Mouse (Mus musculus) embryonic facial prominence, embryonic 13.5 days (tissue): ENCODE data around the gene Col3a1. TPM values are rescaled to one million over a fixed set of nuclear protein-coding genes. Genes with fewer than 3 reads are reported as not detected.
A peak's percentile ranks its signal among the peaks of the same experiment; 100 is the strongest.

ENCODE experiments used
- ATAC-seq: fragments of 200-750 bp; cut with Nextera tagmentation; 2 replicates; pipeline ENCODE4 v1.8.0; 2017; ENCODE audit warnings: low read depth; ENCODE audit not compliant: insufficient number of reproducible peaks, insufficient read depth, low FRiP score, low TSS enrichment
- H3K27ac ChIP-seq: fragments of 300-500 bp; sonication (generic); 2 replicates; pipeline ENCODE4 v1.5.1; 2015; ENCODE audit warnings: moderate library complexity, mild to moderate bottlenecking, inconsistent platforms
- H3K27me3 ChIP-seq: fragments of 300-500 bp; sonication (generic); 2 replicates; pipeline ENCODE4 v1.6.1; 2015; ENCODE audit warnings: mild to moderate bottlenecking, inconsistent platforms
- H3K36me3 ChIP-seq: fragments of 300-500 bp; sonication (generic); 2 replicates; pipeline ENCODE4 v1.6.1; 2015; ENCODE audit warnings: mild to moderate bottlenecking, inconsistent platforms
- H3K4me1 ChIP-seq: fragments of 300-500 bp; sonication (generic); 2 replicates; pipeline ENCODE4 v1.6.1; 2015; ENCODE audit warnings: inconsistent platforms
- H3K4me2 ChIP-seq: fragments of 300-500 bp; sonication (generic); 2 replicates; pipeline ENCODE4 v1.6.1; 2015; ENCODE audit warnings: moderate library complexity, mild to moderate bottlenecking, inconsistent platforms
- H3K4me3 ChIP-seq: fragments of 300-500 bp; sonication (generic); 2 replicates; pipeline ENCODE4 v1.5.1; 2015; ENCODE audit warnings: mild to moderate bottlenecking, inconsistent platforms
- H3K9ac ChIP-seq: fragments of 300-500 bp; sonication (generic); 2 replicates; pipeline ENCODE4 v1.6.1; 2015; ENCODE audit warnings: mild to moderate bottlenecking, inconsistent platforms
- H3K9me3 ChIP-seq: fragments of 300-500 bp; sonication (generic); 2 replicates; pipeline ENCODE4 v1.6.1; 2016; ENCODE audit warnings: inconsistent platforms
- WGBS: fragments of 180-500 bp; shearing (Covaris S2); methylation state at CpG from one replicate; pipeline ENCODE4 v1.1.7; 2015; ENCODE audit warnings: mixed read lengths; 5-methylcytosine and 5-hydroxymethylcytosine counted together
- polyA plus RNA-seq: library from polyadenylated mRNA; unstranded; fragments of >200 nt; fragmentation: Nextera tagmentation; extraction: Ambion mirVana; gene quantifications from 2 replicates; pipeline ENCODE4 v1.2.1, GENCODE M21; 2015

The Col3a1 gene
- polyA plus RNA-seq, 1 experiment from 2014 or later = 1,479 TPM

DNA sequence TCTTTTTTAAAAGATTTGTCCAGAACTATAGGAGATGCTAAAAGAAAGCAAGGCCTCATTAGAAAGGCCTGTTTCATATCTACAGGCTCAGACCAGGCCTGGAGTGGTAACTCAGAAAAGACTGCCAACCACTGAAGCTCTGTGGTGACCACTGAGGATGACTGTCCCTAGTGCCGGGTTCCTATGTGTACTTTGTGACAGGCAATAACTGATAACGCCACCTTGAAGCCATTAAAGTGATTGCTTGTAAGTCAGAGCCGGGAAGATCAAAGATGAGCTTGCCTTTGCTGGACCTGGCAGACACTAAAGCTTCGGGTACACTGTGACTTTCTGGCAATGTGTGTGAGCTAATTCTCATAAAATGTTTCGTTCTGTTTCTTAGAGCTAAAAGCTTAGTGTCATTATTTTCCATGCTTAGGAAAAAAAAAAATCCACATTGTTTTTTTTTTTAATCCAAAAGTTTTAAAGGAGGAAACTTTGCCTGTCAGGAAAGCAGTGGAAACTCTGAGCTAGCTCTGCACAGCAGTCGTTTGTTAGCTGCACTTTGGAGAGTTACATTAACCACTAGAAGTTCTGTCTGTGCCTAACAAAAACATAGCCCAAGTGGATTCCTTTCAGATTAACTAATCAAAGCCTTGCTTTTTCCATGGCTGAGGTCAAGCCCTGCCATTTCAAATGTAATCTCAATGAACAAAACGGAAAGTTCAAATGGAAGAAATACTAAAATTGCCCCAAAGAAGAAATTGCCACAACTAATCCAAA, 4.6 kb downstream of the Col3a1 start:
- Histone ChIP-seq H3K27me3 (no peaks in the 10 kb centered on the region), H3K4me2 (peak overlapping the region; percentile 55), H3K9me3 (no peaks in the 10 kb centered on the region), H3K36me3 (peaks cover 12% of the 10 kb centered on the region), H3K27ac (peak overlapping the region; percentile 84), H3K4me1 (peaks cover 18% of the 10 kb centered on the region), H3K9ac (peak overlapping the region; percentile 64), H3K4me3 (peak overlapping the region; percentile 27)
- 13% methylated on average over 7 of the region's 7 CpGs for WGBS
- ATAC-seq = no peak

DNA sequence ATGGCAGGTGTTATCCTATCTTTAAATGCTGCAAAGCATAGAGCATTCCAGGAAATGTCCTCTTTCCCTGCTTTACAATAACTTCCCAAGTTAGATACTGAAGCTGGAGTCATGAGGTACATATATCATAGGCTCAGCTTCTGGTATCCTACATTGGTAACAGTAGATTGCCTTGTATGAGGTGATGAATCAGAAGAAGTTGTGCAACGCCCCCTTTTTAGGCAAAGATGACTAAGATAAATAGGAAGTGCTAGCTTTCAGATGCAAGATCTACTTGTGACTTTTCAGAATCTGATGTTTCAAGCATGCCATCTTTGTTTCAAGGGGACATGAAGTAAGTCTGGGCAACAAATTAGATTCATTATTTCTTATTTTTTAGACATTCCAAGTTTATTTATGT, 6.9 kb downstream of the Col3a1 start:
- H3K4me3 ChIP-seq = no peak overlapping the region
- ATAC-seq = no peak
- H3K9ac ChIP-seq = no peak overlapping the region
- H3K36me3 ChIP-seq = peaks cover 26% of the 10 kb centered on the region
- peaks cover 18% of the 10 kb centered on the region for H3K4me1 ChIP-seq
- no peak overlapping the region for H3K27ac ChIP-seq
- WGBS = 83% methylated on average over 1 of the region's 1 CpGs
- H3K9me3 ChIP-seq = no peaks in the 10 kb centered on the region
- H3K27me3 ChIP-seq = no peaks in the 10 kb centered on the region
- H3K4me2 ChIP-seq = no peak overlapping the region

DNA sequence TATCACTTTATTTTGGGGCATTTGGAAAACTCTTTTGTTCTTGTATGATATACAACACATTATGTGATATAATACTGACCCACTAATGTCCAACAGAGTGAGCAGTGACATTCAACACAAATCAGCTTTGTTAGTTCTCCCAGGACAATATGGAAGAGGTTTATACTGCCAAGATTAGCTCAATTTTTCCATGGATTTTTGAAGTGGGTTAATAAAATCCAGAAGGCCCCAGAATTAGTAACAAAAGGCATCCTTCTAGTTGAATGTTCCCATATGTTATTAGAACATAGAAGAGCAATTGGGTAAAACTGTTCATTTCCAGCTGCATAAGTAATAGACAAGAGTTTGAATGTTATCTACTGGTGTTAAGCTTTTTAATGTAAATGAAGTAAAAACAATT, 9.5 kb downstream of the Col3a1 start:
- Histone ChIP-seq H3K27me3 (no peaks in the 10 kb centered on the region), H3K4me3 (no peak overlapping the region), H3K4me1 (peaks cover 13% of the 10 kb centered on the region), H3K9ac (no peak overlapping the region), H3K9me3 (no peaks in the 10 kb centered on the region), H3K4me2 (no peak overlapping the region), H3K27ac (no peak overlapping the region), H3K36me3 (peaks cover 32% of the 10 kb centered on the region)
- no peak for ATAC-seq

DNA sequence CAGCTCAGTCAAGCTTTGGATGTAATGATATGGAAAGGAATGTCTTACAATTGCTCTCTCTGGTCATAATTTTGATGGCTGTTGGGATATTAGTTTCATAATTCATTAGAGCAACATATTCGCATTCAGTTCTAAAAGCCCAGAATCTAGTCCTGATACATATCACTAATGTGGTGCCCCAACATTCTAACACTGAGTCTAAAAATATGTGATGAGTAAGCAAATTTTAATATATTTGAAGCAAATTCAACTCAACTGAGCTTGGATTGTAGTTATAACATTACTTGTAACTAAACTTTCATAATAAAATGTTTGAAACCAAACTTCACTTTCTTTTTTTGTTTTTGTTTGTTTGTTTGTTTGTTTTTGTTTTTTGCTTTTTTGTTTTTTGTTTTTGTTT, 17.8 kb downstream of the Col3a1 start:
- no peak overlapping the region for H3K27ac ChIP-seq

DNA sequence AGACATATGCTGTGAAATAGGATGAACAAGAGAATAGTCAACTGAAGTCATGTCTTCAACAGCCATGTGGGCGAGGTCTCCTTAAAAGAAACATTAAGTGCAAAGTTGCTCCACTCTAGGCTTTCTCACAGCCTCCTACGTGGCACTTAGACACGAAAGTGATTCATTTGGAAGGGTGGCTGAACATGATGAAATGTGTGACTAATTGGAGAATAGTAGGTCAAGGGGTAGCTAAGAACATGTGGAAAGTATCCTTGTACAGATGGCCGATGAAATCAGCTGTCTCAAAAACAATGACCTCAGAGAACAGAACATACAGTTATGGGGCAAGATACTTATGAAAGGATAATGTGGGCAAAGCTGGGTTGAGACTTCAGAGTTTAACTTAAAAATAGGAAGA, 44.6 kb downstream of the Col3a1 start:
- 65% methylated on average over 4 of the region's 4 CpGs for WGBS
- Histone ChIP-seq H3K36me3 (peaks cover 11% of the 10 kb centered on the region), H3K9me3 (no peaks in the 10 kb centered on the region), H3K4me1 (no peaks in the 10 kb centered on the region), H3K4me2 (no peak overlapping the region), H3K27ac (no peak overlapping the region), H3K9ac (no peak overlapping the region), H3K27me3 (no peaks in the 10 kb centered on the region), H3K4me3 (no peak overlapping the region)
- ATAC-seq = no peak

More for the DNA sequence above, 17.8 kb downstream of the Col3a1 start:
- Histone ChIP-seq H3K9ac (no peak overlapping the region), H3K4me3 (no peak overlapping the region), H3K27me3 (no peaks in the 10 kb centered on the region), H3K9me3 (no peaks in the 10 kb centered on the region), H3K4me1 (no peaks in the 10 kb centered on the region), H3K4me2 (no peak overlapping the region), H3K36me3 (peaks cover 55% of the 10 kb centered on the region)
- no peak for ATAC-seq
- WGBS = 87% methylated on average over 1 of the region's 1 CpGs

DNA sequence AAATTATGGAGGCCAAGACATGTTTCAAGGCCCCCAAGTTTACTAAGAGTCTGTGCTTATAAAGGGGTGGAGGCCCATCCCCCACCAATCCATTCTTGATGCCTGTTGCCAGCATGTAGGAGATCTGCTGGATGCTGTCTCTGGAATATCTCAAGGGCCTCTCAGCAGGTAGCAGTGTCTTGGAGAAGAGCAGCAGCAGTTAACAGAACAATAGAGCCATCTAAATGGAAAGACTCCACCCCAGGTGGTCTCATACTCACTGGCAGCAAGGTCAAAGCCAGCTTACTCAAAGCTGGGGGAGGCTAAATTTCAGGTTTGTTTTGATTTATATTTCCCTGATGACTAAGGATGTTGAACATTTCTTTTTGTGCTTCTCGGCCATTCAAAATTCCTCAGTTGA, 46.7 kb downstream of the Col3a1 start:
- no peaks in the 10 kb centered on the region for H3K27me3 ChIP-seq
- ATAC-seq = no peak
- no peak overlapping the region for H3K27ac ChIP-seq
- no peak overlapping the region for H3K9ac ChIP-seq
- 78% methylated on average over 1 of the region's 1 CpGs for whole genome bisulfite sequencing
- H3K4me1 ChIP-seq = no peaks in the 10 kb centered on the region
- no peaks in the 10 kb centered on the region for H3K9me3 ChIP-seq
- peaks cover 4% of the 10 kb centered on the region for H3K36me3 ChIP-seq
- H3K4me2 ChIP-seq = no peak overlapping the region
- H3K4me3 ChIP-seq = no peak overlapping the region

DNA sequence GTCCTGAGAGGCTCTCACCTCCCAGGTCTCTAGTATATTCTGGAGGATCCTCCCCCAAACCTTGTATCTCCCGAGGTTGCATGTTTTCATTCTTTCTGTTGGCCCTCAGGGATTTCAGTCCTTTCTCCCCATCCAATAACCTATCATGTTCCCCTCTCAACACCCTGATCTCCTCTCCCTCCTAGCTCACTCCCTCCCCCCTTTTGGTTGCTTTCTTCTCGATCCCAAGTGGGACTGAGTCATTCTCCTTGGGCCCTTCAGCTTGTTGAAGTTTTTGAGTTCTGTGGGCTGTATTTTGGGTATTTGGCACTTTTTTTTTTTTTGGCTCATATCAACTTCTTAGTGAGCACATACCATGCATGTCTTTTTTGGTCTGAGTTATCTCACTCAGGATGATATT, 47.8 kb downstream of the Col3a1 start:
- no peaks in the 10 kb centered on the region for H3K4me1 ChIP-seq
- H3K27me3 ChIP-seq = no peaks in the 10 kb centered on the region
- no peak for ATAC-seq
- no peak overlapping the region for H3K4me2 ChIP-seq
- H3K36me3 ChIP-seq = no peaks in the 10 kb centered on the region
- H3K9me3 ChIP-seq = no peaks in the 10 kb centered on the region
- no peak overlapping the region for H3K4me3 ChIP-seq
- H3K27ac ChIP-seq = no peak overlapping the region
- no peak overlapping the region for H3K9ac ChIP-seq
- WGBS = 66% methylated on average over 2 of the region's 2 CpGs

DNA sequence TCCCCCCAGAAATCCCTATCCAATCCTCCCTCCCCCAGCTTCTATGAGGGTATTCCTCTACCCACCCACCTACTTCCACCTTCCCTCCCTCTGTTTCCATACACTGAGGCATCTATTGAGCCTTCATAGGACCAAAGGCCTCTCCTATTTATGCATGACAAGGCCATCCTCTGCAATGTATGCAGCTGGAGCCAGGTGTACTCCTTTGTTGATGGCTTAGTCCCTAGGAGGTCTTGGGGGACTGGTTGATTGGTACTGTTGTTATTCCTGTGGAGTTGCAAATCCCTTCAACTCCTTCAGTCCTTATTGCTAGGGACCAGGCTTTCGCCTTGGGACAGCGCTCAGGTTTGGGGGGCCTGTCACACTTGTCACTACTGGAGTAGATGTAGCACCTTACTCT, 48.3 kb downstream of the Col3a1 start:
- 75% methylated on average over 2 of the region's 2 CpGs for WGBS
- Histone ChIP-seq H3K4me1 (no peaks in the 10 kb centered on the region), H3K36me3 (no peaks in the 10 kb centered on the region), H3K4me2 (no peak overlapping the region), H3K9me3 (no peaks in the 10 kb centered on the region), H3K27me3 (no peaks in the 10 kb centered on the region), H3K27ac (no peak overlapping the region), H3K4me3 (no peak overlapping the region), H3K9ac (no peak overlapping the region)
- ATAC-seq = no peak

DNA sequence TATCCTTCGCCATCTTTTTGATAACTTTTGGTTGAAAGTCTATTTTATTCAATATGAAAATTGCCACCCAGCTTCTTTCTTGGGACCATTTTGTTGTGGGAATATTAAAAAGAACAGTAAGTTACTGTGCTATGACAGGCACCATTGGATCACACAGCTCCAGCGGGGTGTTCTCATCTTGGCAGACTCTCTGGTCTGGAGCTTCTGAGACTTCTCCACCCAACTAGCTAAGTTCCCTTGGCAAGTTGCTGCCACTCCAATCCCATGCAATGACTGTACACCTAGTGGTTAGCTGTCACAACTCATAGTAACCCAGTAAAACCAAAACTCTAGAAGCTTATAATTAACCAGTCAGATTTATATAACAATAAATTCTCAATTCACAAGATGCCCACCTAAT, 51.9 kb downstream of the Col3a1 start:
- no peak for ATAC-seq
- 98% methylated on average over 2 of the region's 2 CpGs for WGBS
- Histone ChIP-seq H3K27ac (no peak overlapping the region), H3K9me3 (no peaks in the 10 kb centered on the region), H3K27me3 (no peaks in the 10 kb centered on the region), H3K4me1 (no peaks in the 10 kb centered on the region), H3K36me3 (peaks cover 24% of the 10 kb centered on the region), H3K9ac (no peak overlapping the region), H3K4me3 (no peak overlapping the region), H3K4me2 (no peak overlapping the region)

DNA sequence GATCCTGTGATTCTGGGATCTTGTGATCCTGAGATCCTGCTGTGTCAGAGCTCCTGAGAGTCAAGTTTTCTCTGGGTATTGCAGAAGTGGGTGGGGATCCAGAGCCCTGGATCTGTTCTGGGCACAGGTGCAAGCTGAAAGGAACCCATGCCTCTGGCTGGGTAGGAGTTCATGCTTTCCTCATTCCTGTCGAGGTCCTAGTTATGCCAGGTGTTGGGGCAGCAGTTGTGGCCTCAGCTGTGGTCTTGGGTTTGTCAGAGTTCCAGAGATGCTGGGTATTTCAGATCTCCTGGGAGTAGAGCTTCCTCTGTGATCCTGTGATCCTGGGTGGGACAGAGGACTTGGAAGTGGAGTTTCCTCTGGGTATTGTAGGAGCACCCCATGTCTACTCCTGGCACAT, 54.1 kb downstream of the Col3a1 start:
- Histone ChIP-seq H3K4me1 (no peaks in the 10 kb centered on the region), H3K27me3 (no peaks in the 10 kb centered on the region), H3K9ac (no peak overlapping the region), H3K27ac (no peak overlapping the region), H3K4me3 (no peak overlapping the region), H3K36me3 (peaks cover 39% of the 10 kb centered on the region), H3K4me2 (no peak overlapping the region), H3K9me3 (peaks cover 9% of the 10 kb centered on the region; the same call in 1 of the 2 replicates)
- ATAC-seq = no peak
- 79% methylated on average over 1 of the region's 1 CpGs for WGBS

DNA sequence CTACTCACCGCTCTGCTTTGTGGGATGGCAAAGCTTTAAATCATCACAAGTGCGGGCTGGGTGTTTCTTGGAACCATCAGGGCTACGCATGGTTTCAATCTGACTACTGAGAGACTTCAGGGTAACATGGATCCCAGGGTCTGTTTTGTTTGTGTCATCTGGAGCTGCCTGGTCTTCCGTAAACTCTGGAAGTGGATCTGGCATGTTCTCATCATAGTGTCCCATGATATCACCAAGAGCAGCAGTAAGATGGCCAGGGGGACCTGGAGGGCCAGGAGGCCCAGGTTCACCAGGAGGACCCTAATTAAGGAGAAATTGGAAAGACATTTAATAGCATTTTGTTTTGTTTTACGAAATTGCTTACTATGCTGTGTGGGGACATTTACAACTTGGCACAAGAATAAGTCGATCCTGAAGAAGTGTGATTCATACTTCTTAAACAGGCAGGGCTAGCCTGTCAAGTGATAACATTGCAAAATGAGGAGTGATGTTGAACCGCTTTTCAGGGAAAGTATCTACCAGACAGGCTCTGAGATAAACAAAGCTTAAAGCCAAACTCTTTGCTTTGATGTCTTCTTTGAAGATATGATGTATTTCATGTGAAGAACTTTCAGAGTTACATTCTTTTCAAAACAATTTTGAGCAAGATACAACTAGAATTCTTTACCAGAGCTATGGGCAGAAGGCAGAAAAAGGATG, 68.8 kb downstream of the Col3a1 start:
- no peak overlapping the region for H3K27ac ChIP-seq
- WGBS = 61% methylated on average over 7 of the region's 7 CpGs

DNA sequence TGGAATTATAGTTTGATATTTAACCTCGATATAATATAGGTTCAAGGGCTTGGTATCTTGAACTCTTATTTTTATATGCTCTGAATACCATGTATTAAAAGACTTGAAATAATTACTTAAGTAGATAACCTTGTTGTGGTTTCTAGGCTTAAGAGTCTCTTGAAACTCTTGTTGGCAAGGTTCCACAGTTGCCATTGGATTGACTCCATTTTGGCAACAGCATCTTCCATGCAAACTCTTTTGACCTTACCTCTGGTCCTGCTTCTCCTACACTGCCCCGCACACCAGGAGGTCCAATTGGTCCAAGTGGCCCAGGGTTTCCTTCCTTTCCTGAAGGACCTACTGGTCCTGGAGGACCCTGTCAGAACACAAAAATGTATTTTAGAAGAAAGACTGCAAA, 70.5 kb downstream of the Col3a1 start:
- no peak for ATAC-seq
- H3K36me3 ChIP-seq = peaks cover 52% of the 10 kb centered on the region
- 91% methylated on average over 2 of the region's 2 CpGs for WGBS
- no peak overlapping the region for H3K4me3 ChIP-seq
- no peak overlapping the region for H3K4me2 ChIP-seq
- no peaks in the 10 kb centered on the region for H3K27me3 ChIP-seq
- H3K4me1 ChIP-seq = no peaks in the 10 kb centered on the region
- no peaks in the 10 kb centered on the region for H3K9me3 ChIP-seq
- H3K9ac ChIP-seq = no peak overlapping the region
- no peak overlapping the region for H3K27ac ChIP-seq

More for the DNA sequence above, 68.8 kb downstream of the Col3a1 start:
- ATAC-seq = no peak
- Histone ChIP-seq H3K9me3 (no peaks in the 10 kb centered on the region), H3K4me1 (no peaks in the 10 kb centered on the region), H3K36me3 (peaks cover 59% of the 10 kb centered on the region), H3K4me2 (no peak overlapping the region), H3K9ac (no peak overlapping the region), H3K4me3 (no peak overlapping the region), H3K27me3 (no peaks in the 10 kb centered on the region)
